Mouse (Mus musculus): Measurements from ENCODE around the gene Stk16.
A peak's percentile ranks its signal among the peaks of the same experiment; 100 is the strongest.

DNA sequence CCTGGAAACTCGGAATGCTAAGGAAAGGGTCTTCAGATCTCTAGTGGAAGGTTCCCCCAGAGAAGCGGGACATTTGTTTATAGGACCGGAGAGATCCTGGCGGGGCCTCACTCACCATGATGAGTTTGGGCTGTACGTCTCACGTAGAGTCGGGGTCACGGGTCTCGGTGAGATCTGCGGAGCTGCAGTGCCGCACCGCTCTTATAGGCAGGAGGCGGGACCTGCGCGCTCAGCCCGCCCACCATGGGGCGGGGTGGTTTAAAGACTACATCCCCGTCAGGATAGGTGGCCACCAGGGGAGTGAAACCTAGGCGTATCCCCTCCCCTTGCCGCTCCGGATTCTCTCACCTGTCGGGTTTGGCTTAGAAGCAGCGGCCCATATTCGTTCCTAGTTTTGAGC is 8.4 kb downstream of the Stk16 start:
- TF ChIP-seq EP300 (IDR thresholded peaks at IDR 0.05) (no peak), CTCF (IDR thresholded peaks at IDR 0.05) (peak; percentile 49)

Data from lung, postnatal 0 days (tissue).